Mouse (Mus musculus): ENCODE results near the gene Thbs2.
A peak's percentile ranks its signal among the peaks of the same experiment; 100 is the strongest.

DNA sequence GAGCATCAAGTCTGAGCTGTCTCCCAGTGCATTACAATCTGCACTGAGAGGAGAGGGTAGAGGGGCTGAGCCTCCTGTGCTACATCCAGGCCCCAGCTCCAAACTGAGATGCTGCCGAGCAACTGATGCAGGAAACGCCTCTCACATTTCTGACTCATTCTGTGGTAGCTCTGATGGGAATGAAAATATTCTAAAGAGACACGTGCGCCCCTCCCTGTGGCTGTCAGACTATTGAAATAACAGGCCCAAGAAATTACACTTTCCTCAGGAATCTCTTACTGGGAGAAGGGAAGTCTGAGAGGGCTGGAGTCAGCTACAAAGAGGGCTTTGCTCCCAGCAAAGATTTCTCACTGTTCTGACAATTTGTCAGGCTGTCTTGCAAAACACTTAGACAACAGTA, 34.3 kb downstream of the Thbs2 start:
- TF ChIP-seq CTCF (IDR thresholded peaks at IDR 0.05; ENCODE audit: control insufficient read depth, insufficient read depth, insufficient read length), result no peak
- TF ChIP-seq USF1 (IDR thresholded peaks at IDR 0.05; ENCODE audit: low read depth), result peak; percentile 78
- no peak for TF ChIP-seq MYOG (IDR thresholded peaks at IDR 0.05; ENCODE audit: control insufficient read depth, extremely low read depth, insufficient read length)
- TF ChIP-seq CEBPB (IDR thresholded peaks at IDR 0.05; ENCODE audit: low read depth), result peak; percentile 34
